Mouse (Mus musculus) retina, embryonic 14.5 days (tissue): Measurements from ENCODE around the gene Ecm2.
A peak's percentile ranks its signal among the peaks of the same experiment; 100 is the strongest.

Experiments used
- DNase-seq: peaks from one replicate; pipeline ENCODE4 v3.0.0-alpha.2; 2015; ENCODE audit warnings: low spot score

Ecm2 gene

GRCm38 (mm10) chr13:49504510-49504909 is at the start of gene Ecm2:
Gene Ecm2 (plus strand): TSS chr13:49504810.
- no peak for DNase-seq

GRCm38 (mm10) chr13:49460276-49460675 is 44.3 kb upstream of the Ecm2 start:
- DNase-seq, result no peak

GRCm38 (mm10) chr13:49460692-49461414 is 43.8 kb upstream of the Ecm2 start:
- DNase-seq, result no peak

- DNase-seq, result no peak
Observed at GRCm38 (mm10) chr13:49461458-49462132, 43.0 kb upstream of the Ecm2 start.

- DNase-seq, result no peak
Observed at GRCm38 (mm10) chr13:49462921-49463320, 41.7 kb upstream of the Ecm2 start.

- no peak for DNase-seq
Observed at GRCm38 (mm10) chr13:49465875-49466274, 38.7 kb upstream of the Ecm2 start.

GRCm38 (mm10) chr13:49466393-49467075 is 38.1 kb upstream of the Ecm2 start:
- DNase-seq, result no peak

GRCm38 (mm10) chr13:49467585-49467984 is 37.0 kb upstream of the Ecm2 start:
- DNase-seq, result no peak

GRCm38 (mm10) chr13:49469002-49469401 is 35.6 kb upstream of the Ecm2 start:
- no peak for DNase-seq

- DNase-seq, result no peak
Observed at GRCm38 (mm10) chr13:49470319-49470718, 34.3 kb upstream of the Ecm2 start.

- no peak for DNase-seq
Observed at GRCm38 (mm10) chr13:49470806-49471205, 33.8 kb upstream of the Ecm2 start.

- DNase-seq, result no peak
Observed at GRCm38 (mm10) chr13:49471981-49472675, 32.5 kb upstream of the Ecm2 start.

- DNase-seq, result no peak
Observed at GRCm38 (mm10) chr13:49472676-49473005, 32.0 kb upstream of the Ecm2 start.

- DNase-seq, result no peak
Observed at GRCm38 (mm10) chr13:49477887-49478286, 26.7 kb upstream of the Ecm2 start.

GRCm38 (mm10) chr13:49478851-49479374 is 25.7 kb upstream of the Ecm2 start:
- DNase-seq, result no peak

GRCm38 (mm10) chr13:49479399-49479798 is 25.2 kb upstream of the Ecm2 start:
- no peak for DNase-seq

GRCm38 (mm10) chr13:49480057-49480456 is 24.6 kb upstream of the Ecm2 start:
- DNase-seq, result no peak

GRCm38 (mm10) chr13:49480551-49480950 is 24.1 kb upstream of the Ecm2 start:
- DNase-seq, result peak; percentile 25

- DNase-seq, result no peak
Observed at GRCm38 (mm10) chr13:49485388-49485787, 19.2 kb upstream of the Ecm2 start.

- DNase-seq, result no peak
Observed at GRCm38 (mm10) chr13:49492376-49493368, 11.9 kb upstream of the Ecm2 start, which contains the start of gene Tes3-ps. Gene Tes3-ps (plus strand): TSS chr13:49493318.

- DNase-seq, result no peak
Observed at GRCm38 (mm10) chr13:49505776-49506175, 1.2 kb downstream of the Ecm2 start.
